Mouse (Mus musculus): Measurements from ENCODE around the gene Bcar3.

- TF ChIP-seq TBP (IDR thresholded peaks at IDR 0.05; ENCODE audit: low read depth, low read length) (no peak), CTCF (IDR thresholded peaks at IDR 0.05 in 2 of 3, conservative IDR thresholded peaks at IDR 0.05 in 1 of 3; ENCODE audit: control insufficient read depth in 1 of 3, insufficient read depth in 1 of 3, low read depth in 2 of 3, low read length in 3 of 3, poor library complexity in 1 of 3, severe bottlenecking in 1 of 3) (no peak), POLR2A (IDR thresholded peaks at IDR 0.05; ENCODE audit: control insufficient read depth in 1 of 2, insufficient read depth in 1 of 2, low read depth in 1 of 2, low read length in 2 of 2, poor library complexity in 1 of 2) (no peak), MEF2A (IDR thresholded peaks at IDR 0.05; ENCODE audit: extremely low read depth, insufficient replicate concordance, low read depth, low read length, poor library complexity, severe bottlenecking) (no peak), RCOR1 (IDR thresholded peaks at IDR 0.05; ENCODE audit: low read depth, low read length) (no peak), SIN3A (IDR thresholded peaks at IDR 0.05; ENCODE audit: low read length) (no peak), MYC (IDR thresholded peaks at IDR 0.05; ENCODE audit: low read depth, low read length) (no peak)
These were observed 39.6 kb downstream of the Bcar3 start for GRCm38 (mm10) chr3:122333493-122333892.

All from MEL (cell line).